Mouse (Mus musculus) neural tube, embryonic 15.5 days (tissue): ENCODE measurements around the gene Hoxd9. TPM values are rescaled to one million over a fixed set of nuclear protein-coding genes. Genes with fewer than 3 reads are reported as not detected.

ENCODE experiments used
- ATAC-seq: fragments of 200-750 bp; cut with Nextera tagmentation; 2 replicates; pipeline ENCODE4 v1.8.0; 2017; ENCODE audit warnings: mild to moderate bottlenecking, moderate TSS enrichment, moderate library complexity; ENCODE audit not compliant: low FRiP score
- H3K27ac ChIP-seq: fragments of 300-500 bp; sonication (generic); replicated peaks from 2 replicates; pipeline ENCODE4 v1.5.1; 2015; ENCODE audit warnings: mild to moderate bottlenecking, inconsistent platforms
- H3K27me3 ChIP-seq: fragments of 300-500 bp; sonication (generic); replicated peaks from 2 replicates; pipeline ENCODE4 v1.6.1; 2015; ENCODE audit warnings: inconsistent platforms
- H3K36me3 ChIP-seq: fragments of 300-500 bp; sonication (generic); 2 replicates; pipeline ENCODE4 v1.6.1; 2015; ENCODE audit warnings: inconsistent platforms
- H3K4me1 ChIP-seq: fragments of 300-500 bp; sonication (generic); 2 replicates; pipeline ENCODE4 v1.6.1; 2015; ENCODE audit warnings: inconsistent platforms
- H3K4me2 ChIP-seq: fragments of 300-500 bp; sonication (generic); 2 replicates; pipeline ENCODE4 v1.6.1; 2015; ENCODE audit warnings: inconsistent platforms, mild to moderate bottlenecking, moderate library complexity
- H3K4me3 ChIP-seq: fragments of 300-500 bp; sonication (generic); replicated peaks from 2 replicates; pipeline ENCODE4 v1.5.1; 2015; ENCODE audit warnings: mild to moderate bottlenecking, inconsistent platforms
- H3K9ac ChIP-seq: fragments of 300-500 bp; sonication (generic); replicated peaks from 2 replicates; pipeline ENCODE4 v1.6.1; 2015; ENCODE audit warnings: mild to moderate bottlenecking, inconsistent platforms
- H3K9me3 ChIP-seq: fragments of 300-500 bp; sonication (generic); replicated peaks from 2 replicates; pipeline ENCODE4 v1.6.1; 2016; ENCODE audit warnings: inconsistent platforms
- WGBS: fragments of 180-500 bp; shearing (Covaris S2); methylation state at CpG from one replicate; pipeline ENCODE4 v1.1.7; 2015; ENCODE audit warnings: mixed read lengths; 5-methylcytosine and 5-hydroxymethylcytosine counted together
- polyA plus RNA-seq: library from polyadenylated mRNA; unstranded; fragments of >200 nt; fragmentation: Nextera tagmentation; extraction: Ambion mirVana; gene quantifications from 2 replicates; pipeline ENCODE4 v1.2.1, GENCODE M21; 2015

The Hoxd9 gene
- polyA plus RNA-seq = 20.0 and 21.3 TPM in 2 replicates

DNA sequence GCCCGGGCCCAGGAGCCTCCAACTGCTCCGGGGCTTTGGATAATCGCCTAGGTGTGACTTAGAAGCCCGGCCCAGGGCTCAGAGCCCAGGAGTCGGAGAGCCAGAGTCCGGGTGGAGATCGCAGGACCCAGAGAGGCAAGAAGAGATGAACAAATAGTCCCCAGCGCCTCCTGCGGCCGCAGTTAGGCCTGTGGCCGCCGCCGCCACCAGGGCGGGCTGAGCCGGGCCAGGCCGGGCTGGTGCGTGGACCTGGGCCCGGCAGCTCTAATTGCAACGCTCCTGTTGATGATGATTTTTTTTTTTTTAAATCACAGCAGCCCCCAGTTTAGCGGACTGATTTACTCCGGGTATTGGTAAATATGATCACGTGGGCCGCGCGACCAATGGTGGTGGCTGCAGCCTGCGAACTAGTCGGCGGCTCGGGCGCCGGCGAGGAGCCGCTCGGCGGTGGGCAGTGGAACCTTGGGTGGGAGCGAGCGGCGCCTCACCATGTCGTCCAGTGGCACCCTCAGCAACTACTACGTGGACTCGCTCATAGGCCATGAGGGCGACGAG lies at the start of gene Hoxd9:
Gene Hoxd9 (plus strand): TSS at position 161 of the 555 bp plus-strand sequence.
- under 1% methylated on average over 43 of the region's 43 CpGs for WGBS
- Histone ChIP-seq H3K4me2 (peak within 1 kb of the TSS; percentile 68), H3K4me1 (peaks cover 45% of the 10 kb centered on the region), H3K27me3 (peaks cover 39% of the 10 kb centered on the region), H3K4me3 (peak within 1 kb of the TSS; percentile 50), H3K9ac (peak within 1 kb of the TSS; percentile 63), H3K27ac (peak within 1 kb of the TSS; percentile 89), H3K9me3 (no peaks in the 10 kb centered on the region), H3K36me3 (no peaks in the 10 kb centered on the region)
- peak; percentile 76 for ATAC-seq

DNA sequence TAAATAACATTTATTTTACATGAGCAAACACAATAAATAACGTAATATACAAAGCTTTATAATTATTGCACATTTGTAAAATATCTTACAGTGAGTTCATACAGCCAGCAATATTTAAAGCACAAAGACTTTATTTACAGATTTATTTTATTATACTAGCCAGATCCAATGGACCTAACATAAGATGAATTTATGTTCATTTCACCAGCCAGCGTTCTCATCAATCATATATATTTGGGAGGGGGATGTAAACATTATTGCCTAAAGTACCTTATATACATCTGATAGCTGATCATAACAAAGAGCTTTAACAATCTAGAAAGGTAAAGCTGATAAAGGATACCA lies 44.6 kb upstream of the Hoxd9 start:
- peaks cover 12% of the 10 kb centered on the region for H3K4me1 ChIP-seq
- H3K27ac ChIP-seq = no peak overlapping the region
- ATAC-seq = no peak
- H3K4me2 ChIP-seq = no peak overlapping the region
- H3K9ac ChIP-seq = no peak overlapping the region
- H3K27me3 ChIP-seq = peaks cover 73% of the 10 kb centered on the region
- no peaks in the 10 kb centered on the region for H3K9me3 ChIP-seq
- 39% methylated on average over 2 of the region's 2 CpGs for WGBS
- no peaks in the 10 kb centered on the region for H3K36me3 ChIP-seq
- no peak overlapping the region for H3K4me3 ChIP-seq

DNA sequence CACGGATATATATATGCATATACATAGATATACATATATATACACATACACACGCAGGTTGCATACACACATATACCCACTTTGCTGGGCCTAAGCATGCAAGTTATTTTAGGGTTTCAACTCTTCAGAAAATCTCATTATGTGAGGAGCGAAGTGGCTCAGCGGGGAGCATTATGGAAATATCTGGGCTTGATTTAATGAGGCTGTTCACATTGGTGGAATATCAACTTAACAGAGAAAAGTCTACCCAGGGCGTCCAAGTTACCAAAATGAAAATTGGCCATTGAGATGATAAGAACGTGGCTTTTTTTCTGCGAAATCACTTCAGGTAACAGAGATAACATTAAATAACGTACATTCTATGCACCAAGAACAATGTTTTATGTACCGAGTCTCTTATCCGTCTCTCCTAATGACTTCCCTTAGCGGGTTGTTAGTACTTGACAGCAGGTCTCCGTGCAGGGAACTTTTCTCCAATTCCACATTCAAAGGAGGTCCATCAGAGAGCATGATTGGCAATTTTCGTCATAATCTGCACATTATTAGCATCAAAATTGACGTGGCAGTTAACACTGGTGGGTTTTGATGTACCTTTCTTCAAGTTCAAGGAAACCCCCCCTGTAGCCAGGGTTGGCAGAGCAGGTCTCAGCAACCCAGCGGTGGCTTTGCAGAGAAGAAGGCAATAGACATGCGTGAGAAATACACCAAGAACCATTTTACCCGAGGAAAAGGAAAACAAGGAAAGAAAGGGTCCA lies 43.6 kb upstream of the Hoxd9 start:
- no peak overlapping the region for H3K27ac ChIP-seq
- no peak for ATAC-seq
- H3K36me3 ChIP-seq = no peaks in the 10 kb centered on the region
- peaks cover 69% of the 10 kb centered on the region for H3K27me3 ChIP-seq
- H3K4me3 ChIP-seq = no peak overlapping the region
- no peak overlapping the region for H3K4me2 ChIP-seq
- peaks cover 9% of the 10 kb centered on the region for H3K4me1 ChIP-seq
- 9% methylated on average over 17 of the region's 17 CpGs for WGBS
- no peak overlapping the region for H3K9ac ChIP-seq
- no peaks in the 10 kb centered on the region for H3K9me3 ChIP-seq

DNA sequence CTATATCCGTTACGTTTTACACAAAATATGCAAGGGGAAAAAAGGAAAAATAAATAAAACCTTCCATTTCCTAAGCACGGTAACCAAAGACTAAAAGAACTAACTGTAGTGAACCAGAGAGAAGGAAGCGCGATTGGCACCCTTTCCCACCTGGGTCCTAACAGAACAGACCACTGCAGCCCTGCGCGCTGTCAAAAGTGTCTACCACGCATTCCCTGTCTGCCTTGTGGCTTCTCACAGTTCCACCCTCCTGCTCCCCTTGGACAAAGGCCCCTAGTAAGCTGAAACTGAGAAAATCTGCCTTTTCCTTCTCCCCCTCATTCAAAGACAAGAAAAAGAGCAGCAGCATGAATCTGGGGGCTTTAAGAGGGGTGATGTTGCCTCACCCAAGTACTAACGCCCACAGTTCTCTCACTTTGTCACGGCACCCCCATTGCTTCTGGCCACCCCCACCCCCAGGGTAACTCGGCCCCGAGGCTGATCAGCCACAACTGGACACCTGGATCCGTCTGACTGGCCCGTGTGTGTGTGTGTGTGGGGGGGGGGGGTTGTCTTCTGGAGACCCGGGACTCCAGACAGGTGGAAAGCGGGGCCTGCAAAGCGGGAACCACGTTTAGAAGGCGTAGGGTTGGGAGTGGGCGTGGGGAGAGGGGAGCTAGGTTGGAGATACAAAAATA lies 42.6 kb upstream of the Hoxd9 start:
- WGBS = 4% methylated on average over 20 of the region's 20 CpGs
- Histone ChIP-seq H3K36me3 (no peaks in the 10 kb centered on the region), H3K9ac (no peak overlapping the region), H3K4me3 (no peak overlapping the region), H3K27me3 (peaks cover 65% of the 10 kb centered on the region), H3K9me3 (no peaks in the 10 kb centered on the region), H3K27ac (no peak overlapping the region), H3K4me2 (no peak overlapping the region), H3K4me1 (peaks cover 12% of the 10 kb centered on the region)
- no peak for ATAC-seq

DNA sequence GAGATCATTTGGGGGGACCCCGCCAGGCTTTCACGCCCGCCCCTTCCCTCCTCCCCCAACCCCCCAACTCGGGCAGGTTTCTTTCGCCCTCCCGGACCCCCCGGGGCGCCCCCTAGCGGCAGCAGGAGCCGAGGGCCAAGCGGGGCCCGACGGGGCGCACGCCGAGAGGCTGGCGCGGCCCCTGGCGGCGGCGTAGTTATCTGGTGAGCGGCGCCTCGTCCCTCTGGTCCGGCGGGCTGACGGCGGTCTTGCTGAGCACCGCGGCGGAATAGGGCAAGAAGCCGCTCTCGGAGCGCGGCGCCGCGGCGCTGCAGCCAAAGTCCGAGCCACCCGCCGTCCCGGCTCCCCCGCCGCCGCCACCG lies 42.1 kb upstream of the Hoxd9 start:
- Histone ChIP-seq H3K27me3 (peaks cover 63% of the 10 kb centered on the region), H3K9ac (no peak overlapping the region)
- no peak for ATAC-seq

DNA sequence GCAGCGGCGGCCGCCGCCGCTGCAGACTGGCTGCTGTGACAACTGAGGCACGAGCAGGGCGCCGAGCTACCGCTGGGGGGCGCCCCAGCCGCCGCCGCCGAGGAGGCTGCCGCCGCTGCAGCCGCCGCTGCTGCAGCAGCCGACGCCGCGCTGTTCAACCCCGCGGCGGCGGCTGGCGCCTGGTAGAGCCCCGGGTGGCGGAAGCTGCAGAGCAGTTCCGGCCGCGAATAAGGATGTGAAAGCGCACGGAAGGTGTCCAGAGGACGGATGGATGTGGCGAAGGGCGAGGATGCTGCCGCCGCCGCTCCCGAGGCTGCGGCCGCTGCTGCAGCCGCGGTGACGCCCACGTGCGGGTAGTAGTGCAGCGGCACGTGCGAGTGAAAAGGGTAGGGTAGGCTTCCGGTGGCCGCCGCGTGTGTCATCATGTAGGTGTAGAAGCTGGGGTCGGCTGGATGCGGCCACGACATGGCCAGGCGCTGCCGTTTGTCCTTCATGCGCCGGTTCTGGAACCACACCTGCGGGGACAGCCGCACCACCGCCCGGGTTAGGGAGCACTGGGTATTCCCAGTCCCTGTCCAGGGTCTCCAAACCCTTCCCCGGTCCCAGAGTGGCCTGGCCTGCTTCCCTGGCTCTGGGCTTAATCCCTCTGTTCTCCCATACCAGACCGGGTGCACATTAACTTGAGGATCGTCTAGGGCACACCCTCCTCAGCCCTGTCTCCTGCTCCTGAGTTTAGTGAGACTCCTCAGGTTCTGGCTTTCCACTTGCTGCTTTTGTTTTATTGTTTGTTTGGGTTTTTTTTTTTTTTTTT lies 41.5 kb upstream of the Hoxd9 start:
- H3K9me3 ChIP-seq = no peaks in the 10 kb centered on the region
- H3K27me3 ChIP-seq = peaks cover 63% of the 10 kb centered on the region
- H3K4me1 ChIP-seq = peaks cover 12% of the 10 kb centered on the region
- peak overlapping the region; percentile 59 for H3K4me2 ChIP-seq
- H3K36me3 ChIP-seq = no peaks in the 10 kb centered on the region
- no peak overlapping the region for H3K9ac ChIP-seq
- no peak overlapping the region for H3K27ac ChIP-seq
- under 1% methylated on average over 63 of the region's 69 CpGs for WGBS
- no peak for ATAC-seq
- H3K4me3 ChIP-seq = peak overlapping the region; percentile 38

More for the DNA sequence above, 42.1 kb upstream of the Hoxd9 start:
- H3K4me2 ChIP-seq = peak overlapping the region; percentile 59
- H3K27ac ChIP-seq = no peak overlapping the region
- no peaks in the 10 kb centered on the region for H3K36me3 ChIP-seq
- peak overlapping the region; percentile 38 for H3K4me3 ChIP-seq
- H3K4me1 ChIP-seq = peaks cover 12% of the 10 kb centered on the region
- 0% methylated on average over 7 of the region's 47 CpGs for WGBS
- no peaks in the 10 kb centered on the region for H3K9me3 ChIP-seq

DNA sequence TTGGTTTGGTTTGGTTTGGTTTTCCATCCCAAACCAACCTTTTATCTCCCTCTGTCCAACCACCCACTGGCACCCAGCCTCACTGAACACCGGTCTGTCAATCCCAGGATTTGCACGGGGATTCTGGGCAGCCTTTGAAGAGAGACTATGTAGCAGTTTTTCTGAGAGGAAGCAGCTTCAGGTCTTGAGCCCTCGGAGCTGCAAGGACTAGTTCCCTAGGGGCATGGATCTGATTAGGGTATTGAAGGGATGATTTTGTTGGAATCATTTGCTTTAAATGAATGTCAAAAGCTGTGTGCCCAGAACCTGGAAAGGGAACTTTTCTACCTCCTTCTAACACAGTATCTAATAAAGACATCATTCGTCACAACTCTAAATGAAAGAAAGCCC lies 40.9 kb upstream of the Hoxd9 start:
- H3K9me3 ChIP-seq = no peaks in the 10 kb centered on the region
- H3K4me1 ChIP-seq = peaks cover 14% of the 10 kb centered on the region
- no peak overlapping the region for H3K4me3 ChIP-seq
- WGBS = 3% methylated on average over 4 of the region's 4 CpGs
- peaks cover 66% of the 10 kb centered on the region for H3K27me3 ChIP-seq
- ATAC-seq = no peak
- no peaks in the 10 kb centered on the region for H3K36me3 ChIP-seq
- H3K4me2 ChIP-seq = no peak overlapping the region
- H3K9ac ChIP-seq = no peak overlapping the region
- no peak overlapping the region for H3K27ac ChIP-seq

DNA sequence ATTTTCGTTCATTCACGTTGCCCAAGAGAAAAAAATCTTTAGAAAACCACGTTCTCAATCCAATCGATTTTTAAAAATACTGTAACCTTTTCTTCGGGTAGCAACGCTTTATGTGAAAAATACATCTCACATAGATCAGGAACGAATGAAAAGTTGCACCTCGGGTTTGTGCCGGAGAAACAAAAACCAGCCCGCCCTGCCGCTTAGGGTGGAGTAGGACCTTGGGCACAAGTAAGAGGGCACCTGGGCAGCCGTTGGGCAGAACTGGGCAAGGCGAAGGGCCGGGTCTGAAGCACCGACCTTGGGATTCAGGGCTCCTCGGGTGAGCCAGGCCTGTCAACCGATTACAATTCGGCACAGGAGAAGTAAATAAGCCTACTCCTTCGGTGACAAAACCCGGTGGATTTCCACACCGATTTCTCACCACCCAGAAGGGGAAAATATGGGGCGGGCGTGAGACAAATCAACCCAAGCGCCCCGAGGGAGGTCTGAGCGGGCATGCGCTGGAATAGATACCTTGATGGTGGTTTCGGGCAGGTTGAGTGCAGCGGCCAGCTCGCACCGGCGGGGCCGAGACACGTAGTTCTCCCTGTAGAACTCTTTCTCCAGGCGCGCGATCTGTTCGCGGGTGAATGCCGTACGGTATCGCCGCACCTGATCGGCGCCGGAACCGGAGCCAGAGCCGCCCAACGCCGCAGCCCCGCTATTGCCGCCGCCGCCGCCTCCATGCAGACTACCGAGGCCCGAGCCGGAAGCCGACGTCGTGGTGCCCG lies 40.1 kb upstream of the Hoxd9 start:
- 2% methylated on average over 62 of the region's 62 CpGs for WGBS
- peaks cover 16% of the 10 kb centered on the region for H3K4me1 ChIP-seq
- 0 out of 2 replicates have a peak overlapping the region, but pooled peaks have one; percentile 1 for H3K4me3 ChIP-seq
- H3K9me3 ChIP-seq = no peaks in the 10 kb centered on the region
- ATAC-seq = no peak
- no peaks in the 10 kb centered on the region for H3K36me3 ChIP-seq
- no peak overlapping the region for H3K4me2 ChIP-seq
- H3K27me3 ChIP-seq = peaks cover 66% of the 10 kb centered on the region
- no peak overlapping the region for H3K9ac ChIP-seq
- no peak overlapping the region for H3K27ac ChIP-seq

DNA sequence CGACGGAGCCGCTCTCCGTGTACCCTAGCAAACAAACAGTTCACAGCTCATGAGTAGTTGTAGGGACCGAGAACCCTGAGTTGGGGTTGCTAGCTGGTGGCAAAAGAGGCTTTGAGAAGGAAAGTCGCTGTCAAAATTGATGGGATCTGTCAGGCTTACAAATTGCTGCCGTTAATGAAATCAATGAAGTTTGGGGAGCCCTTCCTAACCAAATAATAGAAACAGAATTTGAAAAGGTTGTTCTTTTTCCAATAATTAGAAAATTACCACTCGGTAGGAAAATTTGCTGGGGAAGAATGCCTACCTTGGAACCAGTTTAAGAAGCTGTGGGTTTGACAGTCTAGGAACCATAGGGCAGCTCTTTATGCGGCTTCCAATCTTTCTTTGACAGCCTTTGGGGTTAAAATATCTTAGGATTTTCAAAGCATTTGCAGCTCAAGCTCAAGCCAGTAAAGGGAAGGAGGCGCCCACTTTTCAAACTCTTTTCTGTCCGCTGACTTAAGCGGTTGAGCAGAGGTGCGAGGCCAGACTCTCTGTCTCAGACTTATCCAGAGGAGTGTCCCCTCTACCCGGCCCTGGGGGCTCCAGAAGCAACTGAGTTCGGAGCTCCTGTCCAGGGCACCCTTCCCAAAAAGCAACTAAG lies 39.4 kb upstream of the Hoxd9 start:
- WGBS = 1% methylated on average over 15 of the region's 15 CpGs
- Histone ChIP-seq H3K9me3 (no peaks in the 10 kb centered on the region), H3K4me1 (peaks cover 16% of the 10 kb centered on the region), H3K27me3 (peaks cover 71% of the 10 kb centered on the region), H3K27ac (no peak overlapping the region), H3K36me3 (no peaks in the 10 kb centered on the region), H3K9ac (no peak overlapping the region), H3K4me2 (no peak overlapping the region), H3K4me3 (peak overlapping the region; percentile 6; the same call in 1 of the 2 replicates)
- ATAC-seq = no peak

DNA sequence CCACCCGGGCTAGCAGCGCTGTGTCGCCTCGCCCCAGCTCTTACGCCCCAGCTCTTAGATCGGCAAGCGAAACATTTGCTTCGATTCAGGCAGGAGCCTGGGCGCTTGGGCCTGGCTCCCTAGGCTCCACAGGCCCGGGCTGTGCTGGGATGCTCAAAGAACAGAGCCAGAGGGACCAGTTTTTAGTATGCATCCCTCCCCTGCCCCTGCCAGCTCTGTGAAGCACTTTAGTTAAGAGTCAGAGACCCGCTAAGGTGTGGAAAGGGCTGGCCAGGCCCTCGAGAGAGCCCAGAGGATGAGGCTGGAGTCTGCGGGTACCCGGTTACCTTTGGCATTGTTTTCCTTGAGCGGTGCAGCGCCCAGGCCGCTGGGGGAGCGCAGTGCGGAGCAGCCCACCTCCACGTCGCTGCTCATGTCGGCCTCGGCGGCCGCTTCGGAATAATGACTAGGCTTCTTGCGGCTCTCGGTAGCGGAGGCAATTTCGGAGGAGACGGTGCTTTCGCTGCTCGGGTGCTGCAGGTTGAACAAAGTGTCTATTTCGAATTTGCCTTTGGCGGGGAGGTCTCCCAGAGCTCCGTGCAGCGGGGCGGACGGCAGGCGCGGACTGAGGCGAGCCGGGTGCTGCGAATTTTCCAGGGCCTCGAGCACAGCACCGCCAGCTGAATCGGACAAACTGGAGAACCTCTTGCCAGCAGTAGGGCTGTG lies 38.7 kb upstream of the Hoxd9 start:
- WGBS = under 1% methylated on average over 47 of the region's 47 CpGs
- H3K4me1 ChIP-seq = peaks cover 16% of the 10 kb centered on the region
- no peak overlapping the region for H3K9ac ChIP-seq
- ATAC-seq = no peak
- H3K4me3 ChIP-seq = peak overlapping the region; percentile 6; the same call in 1 of the 2 replicates
- no peak overlapping the region for H3K27ac ChIP-seq
- H3K36me3 ChIP-seq = no peaks in the 10 kb centered on the region
- no peaks in the 10 kb centered on the region for H3K9me3 ChIP-seq
- peaks cover 75% of the 10 kb centered on the region for H3K27me3 ChIP-seq
- H3K4me2 ChIP-seq = no peak overlapping the region
